Mouse (Mus musculus): ENCODE measurements around the gene Klhl9. TPM values are rescaled to one million over a fixed set of nuclear protein-coding genes. Genes with fewer than 3 reads are reported as not detected.
A peak's percentile ranks its signal among the peaks of the same experiment; 100 is the strongest.

Klhl9 gene
- polyA plus RNA-seq, 1 experiment, result 11.6 TPM

GRCm38 (mm10) chr4:88738480-88738879, 16.2 kb upstream of the Klhl9 start:
- Histone ChIP-seq H3K79me3 (ENCODE audit: low read depth) (no peaks in the 10 kb centered on the region), H3K4me3 (ENCODE audit: insufficient read depth, poor library complexity, severe bottlenecking) (no peak overlapping the region), H3ac (ENCODE audit: control insufficient read depth, insufficient read length, low read depth) (no peak overlapping the region), H3K36me3 (ENCODE audit: control insufficient read depth, insufficient read depth) (no peaks in the 10 kb centered on the region), H3K79me2 (ENCODE audit: control insufficient read depth, insufficient read depth) (no peaks in the 10 kb centered on the region), H3K27me3 (ENCODE audit: control insufficient read depth, insufficient read depth, insufficient read length) (peaks cover 10% of the 10 kb centered on the region)
- TF ChIP-seq MYOG (IDR thresholded peaks at IDR 0.05; ENCODE audit: control insufficient read depth, extremely low read depth, insufficient read length), result no peak
- no peak for TF ChIP-seq USF1 (IDR thresholded peaks at IDR 0.05; ENCODE audit: low read depth)
- TF ChIP-seq CTCF (IDR thresholded peaks at IDR 0.05; ENCODE audit: control insufficient read depth, insufficient read depth, insufficient read length), result peak; percentile 34
- TF ChIP-seq MYOD1 (IDR thresholded peaks at IDR 0.05; ENCODE audit: control insufficient read depth, insufficient read length, low read depth), result no peak
- no peak for TF ChIP-seq FOSL1 (IDR thresholded peaks at IDR 0.05; ENCODE audit: insufficient read depth, low read length, poor library complexity, severe bottlenecking)
- no peak for TF ChIP-seq CEBPB (IDR thresholded peaks at IDR 0.05; ENCODE audit: low read depth)
- no peak for TF ChIP-seq MAX (IDR thresholded peaks at IDR 0.05)

- Histone ChIP-seq H3K36me3 (ENCODE audit: control insufficient read depth, insufficient read depth) (no peaks in the 10 kb centered on the region), H3K4me3 (ENCODE audit: insufficient read depth, poor library complexity, severe bottlenecking) (no peak overlapping the region), H3K79me2 (ENCODE audit: control insufficient read depth, insufficient read depth) (no peaks in the 10 kb centered on the region), H3K79me3 (ENCODE audit: low read depth) (no peaks in the 10 kb centered on the region), H3K27me3 (ENCODE audit: control insufficient read depth, insufficient read depth, insufficient read length) (no peaks in the 10 kb centered on the region), H3ac (ENCODE audit: control insufficient read depth, insufficient read length, low read depth) (no peak overlapping the region)
- TF ChIP-seq USF1 (IDR thresholded peaks at IDR 0.05; ENCODE audit: low read depth) (no peak), FOSL1 (IDR thresholded peaks at IDR 0.05; ENCODE audit: insufficient read depth, low read length, poor library complexity, severe bottlenecking) (no peak), MYOG (IDR thresholded peaks at IDR 0.05; ENCODE audit: control insufficient read depth, extremely low read depth, insufficient read length) (no peak), MYOD1 (IDR thresholded peaks at IDR 0.05; ENCODE audit: control insufficient read depth, insufficient read length, low read depth) (no peak), MAX (IDR thresholded peaks at IDR 0.05) (no peak), CEBPB (IDR thresholded peaks at IDR 0.05; ENCODE audit: low read depth) (no peak), CTCF (IDR thresholded peaks at IDR 0.05; ENCODE audit: control insufficient read depth, insufficient read depth, insufficient read length) (peak; percentile 11)
These were observed 5.1 kb upstream of the Klhl9 start for GRCm38 (mm10) chr4:88727324-88727723.

DNA sequence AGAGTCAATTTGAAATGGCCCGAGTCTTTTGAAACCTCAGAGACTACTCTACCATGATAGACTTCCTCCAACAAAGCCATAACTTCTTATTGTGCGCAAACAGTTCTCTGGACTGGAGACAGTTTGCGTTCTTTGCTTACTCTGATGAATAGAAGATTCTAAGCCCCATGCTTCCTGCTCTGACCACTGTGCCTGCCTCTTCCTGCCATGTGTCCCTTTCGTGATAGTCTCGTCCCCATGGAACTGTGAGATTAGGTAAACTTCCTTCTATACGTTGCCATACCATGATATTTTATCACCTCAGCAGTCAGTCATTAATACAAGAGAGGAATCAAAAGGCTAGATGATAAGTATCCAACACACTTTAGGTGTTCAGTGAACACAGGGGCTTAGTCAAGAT, 4.5 kb upstream of the Klhl9 start:
- TF ChIP-seq MYOG (IDR thresholded peaks at IDR 0.05; ENCODE audit: control insufficient read depth, extremely low read depth, insufficient read length) (no peak), FOSL1 (IDR thresholded peaks at IDR 0.05; ENCODE audit: insufficient read depth, low read length, poor library complexity, severe bottlenecking) (no peak), MAX (IDR thresholded peaks at IDR 0.05) (no peak), CEBPB (IDR thresholded peaks at IDR 0.05; ENCODE audit: low read depth) (no peak), USF1 (IDR thresholded peaks at IDR 0.05; ENCODE audit: low read depth) (no peak), MYOD1 (IDR thresholded peaks at IDR 0.05; ENCODE audit: control insufficient read depth, insufficient read length, low read depth) (no peak), CTCF (IDR thresholded peaks at IDR 0.05; ENCODE audit: control insufficient read depth, insufficient read depth, insufficient read length) (no peak)

GRCm38 (mm10) chr4:88723497-88724090, 1.3 kb upstream of the Klhl9 start:
- TF ChIP-seq MYOD1 (IDR thresholded peaks at IDR 0.05; ENCODE audit: control insufficient read depth, insufficient read length, low read depth), result no peak
- no peak for TF ChIP-seq CEBPB (IDR thresholded peaks at IDR 0.05; ENCODE audit: low read depth)
- no peak for TF ChIP-seq USF1 (IDR thresholded peaks at IDR 0.05; ENCODE audit: low read depth)
- no peak for TF ChIP-seq MAX (IDR thresholded peaks at IDR 0.05)
- TF ChIP-seq CTCF (IDR thresholded peaks at IDR 0.05; ENCODE audit: control insufficient read depth, insufficient read depth, insufficient read length), result no peak
- TF ChIP-seq MYOG (IDR thresholded peaks at IDR 0.05; ENCODE audit: control insufficient read depth, extremely low read depth, insufficient read length), result no peak
- H3ac ChIP-seq (ENCODE audit: control insufficient read depth, insufficient read length, low read depth), result no peak overlapping the region
- no peak overlapping the region for H3K4me3 ChIP-seq (ENCODE audit: insufficient read depth, poor library complexity, severe bottlenecking)
- peaks cover 36% of the 10 kb centered on the region for H3K79me2 ChIP-seq (ENCODE audit: control insufficient read depth, insufficient read depth)
- no peaks in the 10 kb centered on the region for H3K27me3 ChIP-seq (ENCODE audit: control insufficient read depth, insufficient read depth, insufficient read length)
- peaks cover 34% of the 10 kb centered on the region for H3K79me3 ChIP-seq (ENCODE audit: low read depth)
- H3K36me3 ChIP-seq (ENCODE audit: control insufficient read depth, insufficient read depth), result peaks cover 26% of the 10 kb centered on the region

More for the DNA sequence above, 4.5 kb upstream of the Klhl9 start:
- H3ac ChIP-seq (ENCODE audit: control insufficient read depth, insufficient read length, low read depth), result no peak overlapping the region
- no peaks in the 10 kb centered on the region for H3K36me3 ChIP-seq (ENCODE audit: control insufficient read depth, insufficient read depth)
- H3K27me3 ChIP-seq (ENCODE audit: control insufficient read depth, insufficient read depth, insufficient read length), result no peaks in the 10 kb centered on the region
- peaks cover 5% of the 10 kb centered on the region for H3K79me2 ChIP-seq (ENCODE audit: control insufficient read depth, insufficient read depth)
- peaks cover 3% of the 10 kb centered on the region for H3K79me3 ChIP-seq (ENCODE audit: low read depth)
- H3K4me3 ChIP-seq (ENCODE audit: insufficient read depth, poor library complexity, severe bottlenecking), result no peak overlapping the region

DNA sequence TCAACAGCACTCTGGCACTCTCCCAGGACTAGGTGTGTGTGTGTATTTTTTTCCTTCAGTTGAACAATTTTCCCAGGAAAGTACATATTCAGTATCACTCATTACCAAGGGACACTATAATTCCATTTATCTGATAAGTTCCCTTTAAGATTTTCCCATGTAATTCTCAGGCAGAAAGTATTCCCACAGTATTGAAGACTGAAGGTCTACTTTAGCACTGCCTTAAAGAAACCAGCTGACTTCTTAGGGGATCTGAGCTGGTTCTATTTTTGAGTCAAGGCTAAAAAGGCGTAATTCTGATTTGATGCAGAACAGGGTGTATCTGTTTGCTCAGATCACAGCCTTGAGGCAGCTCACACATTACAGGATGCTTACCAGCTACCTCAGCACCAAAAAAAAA, 3.5 kb downstream of the Klhl9 start:
- Histone ChIP-seq H3K27me3 (ENCODE audit: control insufficient read depth, insufficient read depth, insufficient read length) (no peaks in the 10 kb centered on the region), H3K79me3 (ENCODE audit: low read depth) (peaks cover 62% of the 10 kb centered on the region), H3ac (ENCODE audit: control insufficient read depth, insufficient read length, low read depth) (no peak overlapping the region), H3K79me2 (ENCODE audit: control insufficient read depth, insufficient read depth) (peaks cover 70% of the 10 kb centered on the region), H3K4me3 (ENCODE audit: insufficient read depth, poor library complexity, severe bottlenecking) (no peak overlapping the region), H3K36me3 (ENCODE audit: control insufficient read depth, insufficient read depth) (peaks cover 51% of the 10 kb centered on the region)
- TF ChIP-seq CEBPB (IDR thresholded peaks at IDR 0.05; ENCODE audit: low read depth) (no peak), CTCF (IDR thresholded peaks at IDR 0.05; ENCODE audit: control insufficient read depth, insufficient read depth, insufficient read length) (no peak)

DNA sequence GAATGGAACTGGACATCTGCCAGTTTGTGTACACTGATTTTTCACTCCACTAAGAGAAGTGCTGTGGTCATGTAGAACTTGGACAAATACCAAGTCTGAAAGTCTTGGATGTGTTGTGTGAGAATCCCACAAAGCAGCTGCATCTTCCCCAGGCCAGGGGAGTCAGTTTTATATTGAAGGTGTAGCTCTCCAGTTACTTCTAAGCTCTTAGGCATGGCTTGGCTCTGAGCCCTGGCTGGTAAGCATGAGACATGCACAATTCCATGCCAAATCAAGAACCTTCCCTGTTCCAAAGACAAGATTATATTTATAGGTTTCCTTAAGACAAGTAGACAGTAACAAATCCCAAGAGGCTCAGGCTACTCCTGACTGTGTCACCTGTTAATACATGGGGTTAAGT, 7.2 kb downstream of the Klhl9 start:
- peaks cover 42% of the 10 kb centered on the region for H3K79me3 ChIP-seq (ENCODE audit: low read depth)
- TF ChIP-seq CEBPB (IDR thresholded peaks at IDR 0.05; ENCODE audit: low read depth) (no peak), MYOD1 (IDR thresholded peaks at IDR 0.05; ENCODE audit: control insufficient read depth, insufficient read length, low read depth) (peak; percentile 60)

More for the DNA sequence above, 7.2 kb downstream of the Klhl9 start:
- no peaks in the 10 kb centered on the region for H3K27me3 ChIP-seq (ENCODE audit: control insufficient read depth, insufficient read depth, insufficient read length)
- peaks cover 38% of the 10 kb centered on the region for H3K36me3 ChIP-seq (ENCODE audit: control insufficient read depth, insufficient read depth)
- peaks cover 59% of the 10 kb centered on the region for H3K79me2 ChIP-seq (ENCODE audit: control insufficient read depth, insufficient read depth)
- no peak overlapping the region for H3ac ChIP-seq (ENCODE audit: control insufficient read depth, insufficient read length, low read depth)
- no peak overlapping the region for H3K4me3 ChIP-seq (ENCODE audit: insufficient read depth, poor library complexity, severe bottlenecking)
